Mouse (Mus musculus): ENCODE data around the gene Nrm.

Nrm gene

GRCm38 (mm10) chr17:35861198-35861857 is at the start of gene Nrm:
Nrm (plus strand) TSS chr17:35861318.
- peak; percentile 99 for DNase-seq

GRCm38 (mm10) chr17:35812307-35812706 is 48.8 kb upstream of the Nrm start:
- no peak for DNase-seq

GRCm38 (mm10) chr17:35812736-35813135 is 48.4 kb upstream of the Nrm start:
- DNase-seq: no peak

- DNase-seq: peak; percentile 100
These were observed 47.9 kb upstream of the Nrm start for GRCm38 (mm10) chr17:35813245-35813647.

GRCm38 (mm10) chr17:35813653-35814052 is 47.5 kb upstream of the Nrm start:
- no peak for DNase-seq

- peak; percentile 93 for DNase-seq
These were observed 46.4 kb upstream of the Nrm start for GRCm38 (mm10) chr17:35814678-35815077.

- no peak for DNase-seq
These were observed 45.3 kb upstream of the Nrm start for GRCm38 (mm10) chr17:35815836-35816235.

- DNase-seq: no peak
These were observed 44.4 kb upstream of the Nrm start for GRCm38 (mm10) chr17:35816686-35817085.

GRCm38 (mm10) chr17:35817226-35817625 is 43.9 kb upstream of the Nrm start:
- DNase-seq: no peak

- no peak for DNase-seq
These were observed 41.0 kb upstream of the Nrm start for GRCm38 (mm10) chr17:35820111-35820510.

- peak; percentile 100 for DNase-seq
These were observed 39.4 kb upstream of the Nrm start, which contains the start of gene Ier3 for GRCm38 (mm10) chr17:35821439-35822430. Ier3 (plus strand) TSS chr17:35821684.

- DNase-seq: no peak
These were observed 38.6 kb upstream of the Nrm start for GRCm38 (mm10) chr17:35822564-35822963.

GRCm38 (mm10) chr17:35822964-35823937 is 37.9 kb upstream of the Nrm start, which contains the start of gene Flot1:
Flot1 (plus strand) TSS chr17:35823230.
- DNase-seq: peak; percentile 99

GRCm38 (mm10) chr17:35824402-35824801 is 36.7 kb upstream of the Nrm start:
- peak; percentile 96 for DNase-seq

GRCm38 (mm10) chr17:35825109-35825850 is 35.8 kb upstream of the Nrm start:
- peak; percentile 93 for DNase-seq

GRCm38 (mm10) chr17:35829737-35830136 is 31.4 kb upstream of the Nrm start:
- DNase-seq: peak; percentile 97

- DNase-seq: no peak
These were observed 28.5 kb upstream of the Nrm start for GRCm38 (mm10) chr17:35832400-35833238.

- peak; percentile 94 for DNase-seq
These were observed 27.8 kb upstream of the Nrm start for GRCm38 (mm10) chr17:35833239-35833751.

- no peak for DNase-seq
These were observed 27.2 kb upstream of the Nrm start for GRCm38 (mm10) chr17:35833894-35834293.

- DNase-seq: no peak
These were observed 26.3 kb upstream of the Nrm start for GRCm38 (mm10) chr17:35834696-35835422.
